Mouse (Mus musculus) MEL (cell line): ENCODE data around the gene Mterf2. TPM values are rescaled to one million over a fixed set of nuclear protein-coding genes. Genes with fewer than 3 reads are reported as not detected.

Experiments used
- DNase-seq: peaks from one replicate; pipeline ENCODE4 v3.0.0; 2011; ENCODE audit warnings: low read depth, low spot score
- H3K27ac ChIP-seq: 2 replicates; pipeline ENCODE4 v1.5.1; 2012; ENCODE audit warnings: low read depth, mild to moderate bottlenecking, control low read depth, low read length, moderate library complexity; ENCODE audit not compliant: control insufficient read depth
- H3K27me3 ChIP-seq, 2 experiments: fragments of 150-350 bp in 1 of 2; sonication (generic) in 1 of 2; 2 replicates each; pipeline ENCODE4 v1.6.1; 2012; ENCODE audit warnings: low read length in 2 of 2, mild to moderate bottlenecking in 2 of 2, improper control_type of control experiment in 1 of 2, moderate library complexity in 1 of 2; ENCODE audit not compliant: insufficient read depth in 2 of 2, control insufficient read depth in 1 of 2
- H3K36me3 ChIP-seq, 2 experiments: 2 replicates each; pipeline ENCODE4 v1.6.1; 2012 to 2014; ENCODE audit warnings: low read length in 2 of 2, improper control_type of control experiment in 1 of 2, inconsistent platforms in 1 of 2, mild to moderate bottlenecking in 1 of 2; ENCODE audit not compliant: insufficient read depth in 2 of 2, control insufficient read depth in 1 of 2
- H3K4me1 ChIP-seq, 2 experiments: fragments of 150-350 bp in 1 of 2; sonication (generic) in 1 of 2; 2 replicates each; pipeline ENCODE4 v1.6.1; 2012; ENCODE audit warnings: low read length in 2 of 2, improper control_type of control experiment in 1 of 2, mild to moderate bottlenecking in 1 of 2; ENCODE audit not compliant: insufficient read depth in 2 of 2, control insufficient read depth in 1 of 2
- H3K4me3 ChIP-seq, 2 experiments: fragments of 150-350 bp in 1 of 2; sonication (generic) in 1 of 2; 2 replicates each; pipeline ENCODE4 v1.5.1; 2012; ENCODE audit warnings: low read depth in 2 of 2, low read length in 2 of 2, mild to moderate bottlenecking in 2 of 2, moderate library complexity in 2 of 2, control low read depth in 1 of 2, improper control_type of control experiment in 1 of 2; ENCODE audit not compliant: control insufficient read depth in 1 of 2, insufficient read depth in 1 of 2
- H3K79me2 ChIP-seq: 2 replicates; pipeline ENCODE4 v1.6.1; 2012; ENCODE audit warnings: mild to moderate bottlenecking, low read length, moderate library complexity; ENCODE audit not compliant: control insufficient read depth, poor library complexity, insufficient read depth
- H3K9ac ChIP-seq: 2 replicates; pipeline ENCODE4 v1.6.1; 2012; ENCODE audit warnings: low read depth, mild to moderate bottlenecking, control low read depth, low read length, moderate library complexity; ENCODE audit not compliant: control insufficient read depth, poor library complexity, severe bottlenecking
- H3K9me3 ChIP-seq: fragments of 150-350 bp; sonication (generic); replicated peaks from 2 replicates; pipeline ENCODE4 v1.6.1; 2012; ENCODE audit warnings: mild to moderate bottlenecking, low read length, improper control_type of control experiment, moderate library complexity; ENCODE audit not compliant: insufficient read depth
- CHD1 ChIP-seq: IDR thresholded peaks from 2 replicates; pipeline ENCODE4 v1.6.1; 2012; ENCODE audit warnings: low read depth, mild to moderate bottlenecking, inconsistent platforms, low read length, improper control_type of control experiment
- GABPA ChIP-seq: IDR thresholded peaks from 2 replicates; pipeline ENCODE4 v1.6.1; 2012; ENCODE audit warnings: low read depth, mild to moderate bottlenecking, inconsistent platforms, low read length, improper control_type of control experiment, moderate library complexity
- GATA1 ChIP-seq: IDR thresholded peaks from 2 replicates; pipeline ENCODE4 v1.6.1; 2011; ENCODE audit warnings: low read depth, low read length, improper control_type of control experiment
- MAFK ChIP-seq: IDR thresholded peaks from 2 replicates; pipeline ENCODE4 v1.6.1; 2011; ENCODE audit warnings: low read depth, mild to moderate bottlenecking, low read length, improper control_type of control experiment, borderline replicate concordance
- MAX ChIP-seq: IDR thresholded peaks from 2 replicates; pipeline ENCODE4 v1.6.1; 2011; ENCODE audit warnings: low read length, improper control_type of control experiment
- MAZ ChIP-seq: IDR thresholded peaks from 2 replicates; pipeline ENCODE4 v1.6.1; 2012; ENCODE audit warnings: low read depth, mild to moderate bottlenecking, inconsistent platforms, low read length, improper control_type of control experiment
- MEF2A ChIP-seq: IDR thresholded peaks from 2 replicates; pipeline ENCODE4 v1.6.1; 2014; ENCODE audit warnings: low read depth, mild to moderate bottlenecking, inconsistent platforms, low read length, improper control_type of control experiment; ENCODE audit not compliant: poor library complexity, insufficient replicate concordance, severe bottlenecking; ENCODE audit errors: extremely low read depth
- MXI1 ChIP-seq: IDR thresholded peaks from 2 replicates; pipeline ENCODE4 v1.6.1; 2011; ENCODE audit warnings: mild to moderate bottlenecking, low read depth, low read length, improper control_type of control experiment
- MYC ChIP-seq: IDR thresholded peaks from 2 replicates; pipeline ENCODE4 v1.6.1; 2011; ENCODE audit warnings: low read depth, mild to moderate bottlenecking, low read length, improper control_type of control experiment, moderate library complexity
- NELFE ChIP-seq: IDR thresholded peaks from 2 replicates; pipeline ENCODE4 v1.6.1; 2011; ENCODE audit warnings: low read depth, low read length, improper control_type of control experiment
- POLR2A ChIP-seq, 2 experiments: IDR thresholded peaks; 2 replicates each; pipeline ENCODE4 v1.6.1; 2011 to 2012; ENCODE audit warnings: low read length in 2 of 2, mild to moderate bottlenecking in 2 of 2, control low read depth in 1 of 2, improper control_type of control experiment in 1 of 2, low read depth in 1 of 2, moderate library complexity in 1 of 2; ENCODE audit not compliant: control insufficient read depth in 1 of 2, insufficient read depth in 1 of 2, poor library complexity in 1 of 2
- POLR2AphosphoS2 ChIP-seq: IDR thresholded peaks from 2 replicates; pipeline ENCODE4 v1.6.1; 2011; ENCODE audit warnings: low read length, improper control_type of control experiment
- POLR2AphosphoS5 ChIP-seq: IDR thresholded peaks from 2 replicates; pipeline ENCODE4 v1.6.1; 2012; ENCODE audit warnings: low read depth, borderline replicate concordance, mild to moderate bottlenecking, inconsistent platforms, low read length, moderate library complexity, mixed read lengths
- RCOR1 ChIP-seq: IDR thresholded peaks from 2 replicates; pipeline ENCODE4 v1.6.1; 2012; ENCODE audit warnings: low read depth, mild to moderate bottlenecking, inconsistent platforms, low read length, improper control_type of control experiment
- USF1 ChIP-seq: IDR thresholded peaks from 2 replicates; pipeline ENCODE4 v1.6.1; 2014; ENCODE audit warnings: low read depth, mild to moderate bottlenecking, inconsistent platforms, low read length, improper control_type of control experiment, moderate library complexity
- ZC3H11A ChIP-seq: IDR thresholded peaks from 2 replicates; pipeline ENCODE4 v1.6.1; 2012; ENCODE audit warnings: low read depth, mild to moderate bottlenecking, inconsistent platforms, low read length, improper control_type of control experiment
- ZNF384 ChIP-seq: IDR thresholded peaks from 2 replicates; pipeline ENCODE4 v1.6.1; 2012; ENCODE audit warnings: low read depth, mild to moderate bottlenecking, inconsistent platforms, low read length, improper control_type of control experiment
- polyA plus RNA-seq, 2 experiments: library from polyadenylated mRNA; stranded (reverse) in 1 of 2; unstranded in 1 of 2; fragments of >175 nt in 1 of 2; fragments of >200 nt in 1 of 2; gene quantifications; 2 replicates each; pipeline versions ENCODE4 v1.2.1 to v1.2.4; 2012; ENCODE audit warnings: low replicate concordance in 2 of 2, low read depth in 1 of 2; ENCODE audit not compliant: insufficient read length in 2 of 2, insufficient read depth in 1 of 2, missing spikeins in 1 of 2
- total RNA-seq: library from RNA; depleted of rRNA; stranded (reverse); fragments of 300-350 nt; gene quantifications from 2 replicates; pipeline ENCODE4 v1.2.3, GENCODE M21; 2012

Gene Mterf2
- total and polyA plus RNA-seq, 3 experiments = 2.4 to 9.6 TPM; not detected in 1

- Histone ChIP-seq H3K4me3 (no peak overlapping the region), H3K27ac (no peak overlapping the region), H3K9me3 (no peaks in the 10 kb centered on the region), H3K36me3 (peaks cover 2 to 7% of the 10 kb centered on the region in 2 experiments; a peak in 2 of 4 replicates), H3K79me2 (no peaks in the 10 kb centered on the region), H3K9ac (no peak overlapping the region), H3K4me1 (peaks cover 0 to 4% of the 10 kb centered on the region in 2 experiments; a peak in 2 of 4 replicates)
- DNase-seq = no peak
- no peak for TF ChIP-seq MEF2A
- no peak for TF ChIP-seq NELFE
- TF ChIP-seq ZC3H11A = no peak
- no peak for TF ChIP-seq POLR2AphosphoS5
- TF ChIP-seq MAZ = no peak
- no peak for TF ChIP-seq GABPA
- no peak for TF ChIP-seq RCOR1
- TF ChIP-seq POLR2A (IDR thresholded peaks at IDR 0.05; ENCODE audit: control insufficient read depth in 1 of 2, insufficient read depth in 1 of 2, low read depth in 1 of 2, low read length in 2 of 2, poor library complexity in 1 of 2) = no peak
- no peak for TF ChIP-seq USF1
- no peak for TF ChIP-seq POLR2AphosphoS2
- TF ChIP-seq MXI1 = no peak
- no peak for TF ChIP-seq ZNF384
- TF ChIP-seq, all 39 proteins: peak for 0
- H3K27me3 ChIP-seq = no peaks in the 10 kb centered on the region
These were observed 2.6 kb downstream of the Mterf2 start for GRCm38 (mm10) chr10:85125184-85125583.

GRCm38 (mm10) chr10:85114409-85114808 is 13.4 kb downstream of the Mterf2 start:
- Histone ChIP-seq H3K27ac (no peak overlapping the region), H3K9me3 (no peaks in the 10 kb centered on the region), H3K27me3 (no peaks in the 10 kb centered on the region), H3K4me3 (no peak overlapping the region), H3K79me2 (no peaks in the 10 kb centered on the region; the same call in 1 of the 2 replicates), H3K36me3 (peaks cover 2 to 36% of the 10 kb centered on the region in 2 experiments; a peak in 3 of 4 replicates), H3K4me1 (no peaks in the 10 kb centered on the region), H3K9ac (no peak overlapping the region)
- TF ChIP-seq MAZ = no peak
- no peak for TF ChIP-seq MAFK
- TF ChIP-seq CHD1 = no peak
- no peak for TF ChIP-seq MAX
- no peak for TF ChIP-seq GATA1
- no peak for TF ChIP-seq MYC
- TF ChIP-seq, all 39 proteins: peak for 0
- DNase-seq = no peak
